Mouse (Mus musculus) kidney, adult 2 months (tissue): Measurements from ENCODE around the gene Tvp23b. TPM values are rescaled to one million over a fixed set of nuclear protein-coding genes. Genes with fewer than 3 reads are reported as not detected.

Source experiments
- DNase-seq: peaks from one replicate; pipeline ENCODE4 v3.0.0; 2021
- H3K27ac ChIP-seq: fragments of 200-500 bp; 2 replicates; pipeline ENCODE4 v1.5.1; 2012; ENCODE audit warnings: low read depth, low read length, control low read depth, inconsistent platforms; ENCODE audit not compliant: insufficient read depth
- H3K27me3 ChIP-seq: fragments of 200-500 bp; replicated peaks from 2 replicates; pipeline ENCODE4 v1.6.1; 2012; ENCODE audit warnings: mild to moderate bottlenecking, moderate library complexity, low read length, inconsistent platforms; ENCODE audit not compliant: control insufficient read depth, insufficient read depth
- H3K36me3 ChIP-seq: fragments of 200-500 bp; 2 replicates; pipeline ENCODE4 v1.6.1; 2012; ENCODE audit warnings: mild to moderate bottlenecking, moderate library complexity, low read length, inconsistent platforms; ENCODE audit not compliant: control insufficient read depth, insufficient read depth
- H3K4me1 ChIP-seq: fragments of 200-500 bp; 2 replicates; pipeline ENCODE4 v1.6.1; 2011; ENCODE audit warnings: low read length; ENCODE audit not compliant: control insufficient read depth, insufficient read depth
- H3K4me3 ChIP-seq: fragments of 200-500 bp; 2 replicates; pipeline ENCODE4 v1.5.1; 2011; ENCODE audit warnings: mild to moderate bottlenecking, low read depth, low read length, control low read depth; ENCODE audit not compliant: insufficient read depth
- CTCF ChIP-seq: fragments of 200-500 bp; conservative IDR thresholded peaks from 2 replicates; pipeline ENCODE4 v1.5.1; 2011; ENCODE audit warnings: low read depth, mild to moderate bottlenecking, control low read depth, low read length, moderate library complexity, mixed read lengths; ENCODE audit not compliant: insufficient read depth, insufficient read length
- POLR2A ChIP-seq: fragments of 200-500 bp; IDR thresholded peaks from one replicate; pipeline ENCODE4 v1.6.1; 2011; ENCODE audit warnings: low read depth, low read length, control low read depth
- WGBS: fragments of 180-500 bp; shearing (Covaris S2); methylation state at CpG from one replicate; pipeline ENCODE4 v1.1.7; 2018; 5-methylcytosine and 5-hydroxymethylcytosine counted together
- polyA plus RNA-seq: library from polyadenylated mRNA; depleted of rRNA; stranded (reverse); fragments of >200 nt; gene quantifications from 2 replicates; pipeline ENCODE4 v1.2.3, GENCODE M21; 2012; rRNA removed

Tvp23b gene
- 21.3 and 26.1 TPM in 2 replicates for polyA plus RNA-seq

DNA sequence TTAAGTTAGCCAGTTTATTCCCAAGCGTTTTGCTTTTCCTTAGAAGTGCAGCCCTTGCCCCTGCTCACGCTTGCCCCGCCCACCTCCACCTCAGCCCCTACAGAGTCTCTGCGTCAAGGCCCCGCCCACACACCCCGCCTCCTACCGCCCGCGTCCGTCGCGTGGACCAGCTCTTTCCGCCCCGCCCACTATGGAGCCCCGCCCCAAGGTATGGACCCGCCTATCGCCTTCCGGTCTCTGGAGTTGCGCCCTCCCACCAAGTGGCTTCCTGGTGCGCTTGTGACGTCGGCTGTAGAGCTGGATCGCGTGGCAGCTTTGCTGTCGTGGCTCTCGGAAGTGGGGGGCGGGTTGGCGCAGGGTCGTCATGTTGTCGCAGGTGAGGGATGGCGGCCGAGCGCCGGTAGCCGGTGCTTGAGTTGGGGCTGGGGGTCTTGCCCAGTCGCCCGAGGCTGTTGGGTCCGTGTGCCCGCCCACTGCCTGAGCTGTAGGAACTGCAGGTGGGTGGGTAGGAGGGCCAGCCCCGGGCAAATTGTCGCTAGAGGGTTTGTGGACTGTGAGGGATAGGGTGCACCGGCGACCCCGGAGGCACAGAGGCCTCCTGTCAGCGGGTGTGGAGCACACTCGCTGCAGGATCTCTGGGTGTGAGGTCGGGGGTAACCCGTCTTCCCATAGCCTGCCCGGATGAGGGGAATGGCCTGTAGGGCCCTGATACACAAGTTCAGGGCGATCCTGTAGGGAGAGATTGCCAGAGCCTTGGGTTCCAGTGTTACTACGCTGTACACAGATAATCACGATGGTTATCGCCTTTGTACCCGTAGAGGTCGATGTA is at the start of gene Tvp23b:
Gene Tvp23b, plus strand, starts transcription at position 236 of the 829 bp plus-strand sequence.
- peaks cover 5% of the 10 kb centered on the region; the same call in 1 of the 2 replicates for H3K4me1 ChIP-seq
- under 1% methylated on average over 55 of the region's 55 CpGs for WGBS
- TF ChIP-seq CTCF (no peak), POLR2A (peak; percentile 60)

DNA sequence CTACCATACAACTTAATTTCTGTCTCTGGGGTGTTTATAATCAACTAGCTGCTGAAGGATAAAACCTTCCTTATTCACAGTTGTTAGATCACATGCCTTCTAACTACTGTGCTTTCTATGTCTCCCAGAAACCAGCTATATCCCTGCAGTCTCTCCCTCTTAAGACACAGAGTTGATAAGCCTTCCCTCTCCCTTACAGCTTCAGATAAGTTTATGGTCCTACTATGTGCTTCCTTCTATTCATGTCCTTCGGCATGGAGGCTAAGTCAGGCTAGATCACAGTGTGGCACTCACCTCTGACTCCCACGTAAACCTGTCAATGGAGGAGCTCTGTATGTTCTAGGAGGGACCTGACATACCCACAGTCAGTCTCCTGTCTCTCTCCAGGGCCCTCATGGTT is 48.9 kb upstream of the Tvp23b start:
- TF ChIP-seq CTCF, result no peak
- TF ChIP-seq POLR2A, result no peak
- 97% methylated on average over 2 of the region's 2 CpGs for WGBS
- DNase-seq, result no peak
- Histone ChIP-seq H3K4me1 (peaks cover 13% of the 10 kb centered on the region; the same call in 1 of the 2 replicates), H3K4me3 (no peak overlapping the region), H3K36me3 (no peaks in the 10 kb centered on the region), H3K27me3 (no peaks in the 10 kb centered on the region), H3K27ac (no peak overlapping the region)

More for the DNA sequence above, at the start of gene Tvp23b:
- Histone ChIP-seq H3K27ac (peak within 1 kb of the TSS; percentile 68), H3K27me3 (no peaks in the 10 kb centered on the region), H3K4me3 (peak within 1 kb of the TSS; percentile 74), H3K36me3 (no peaks in the 10 kb centered on the region; the same call in 1 of the 2 replicates)
- DNase-seq, result peak; percentile 99

DNA sequence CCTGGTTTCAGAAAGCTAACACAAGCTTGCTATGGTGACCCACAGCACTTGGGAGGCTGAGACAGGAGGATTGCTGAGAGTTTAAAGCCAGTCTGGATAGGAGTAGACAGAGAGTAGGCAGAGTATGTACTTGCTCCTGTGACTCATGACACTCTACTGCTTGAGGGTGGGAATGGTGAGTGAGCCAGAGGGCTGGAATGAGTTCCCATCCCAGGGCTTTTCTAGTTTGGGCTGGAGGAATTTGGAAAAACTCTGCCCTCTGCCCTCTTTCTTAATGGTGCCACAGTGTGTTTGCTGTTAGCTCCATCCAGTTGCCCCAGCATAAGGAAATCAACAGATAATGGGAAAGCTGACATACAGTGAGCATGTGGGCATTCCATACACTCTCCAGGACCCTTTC is 47.3 kb upstream of the Tvp23b start:
- TF ChIP-seq CTCF (no peak), POLR2A (no peak)
- H3K27me3 ChIP-seq, result no peaks in the 10 kb centered on the region
- H3K27ac ChIP-seq, result no peak overlapping the region
- no peak for DNase-seq
- no peak overlapping the region for H3K4me3 ChIP-seq
- no peaks in the 10 kb centered on the region for H3K36me3 ChIP-seq
- H3K4me1 ChIP-seq, result peaks cover 2% of the 10 kb centered on the region; the same call in 1 of the 2 replicates

DNA sequence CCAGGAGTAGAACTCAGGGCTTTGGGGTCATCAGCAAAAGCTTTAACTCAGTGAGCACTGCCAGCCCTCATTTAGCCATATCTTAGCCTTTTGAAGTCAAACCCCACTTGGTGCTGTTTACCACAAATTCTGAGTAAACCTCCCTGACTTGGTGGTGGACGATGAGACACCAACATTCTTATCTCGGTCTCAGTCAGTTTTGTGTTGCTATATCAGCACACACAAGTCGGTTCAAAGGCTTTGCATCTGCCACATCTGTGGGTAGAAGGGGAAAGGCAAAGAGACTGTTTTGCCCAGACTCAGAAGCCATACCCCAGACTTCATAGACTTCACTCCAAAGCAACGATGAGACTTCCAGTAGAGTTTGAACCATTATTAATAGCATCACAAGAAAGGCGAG is 34.7 kb upstream of the Tvp23b start:
- no peaks in the 10 kb centered on the region; the same call in 1 of the 2 replicates for H3K36me3 ChIP-seq
- 89% methylated on average over 5 of the region's 5 CpGs for WGBS
- no peak overlapping the region for H3K4me3 ChIP-seq
- H3K27ac ChIP-seq, result no peak overlapping the region
- TF ChIP-seq POLR2A (no peak), CTCF (no peak)
- no peaks in the 10 kb centered on the region; the same call in 1 of the 2 replicates for H3K27me3 ChIP-seq
- no peak for DNase-seq
- no peaks in the 10 kb centered on the region for H3K4me1 ChIP-seq

DNA sequence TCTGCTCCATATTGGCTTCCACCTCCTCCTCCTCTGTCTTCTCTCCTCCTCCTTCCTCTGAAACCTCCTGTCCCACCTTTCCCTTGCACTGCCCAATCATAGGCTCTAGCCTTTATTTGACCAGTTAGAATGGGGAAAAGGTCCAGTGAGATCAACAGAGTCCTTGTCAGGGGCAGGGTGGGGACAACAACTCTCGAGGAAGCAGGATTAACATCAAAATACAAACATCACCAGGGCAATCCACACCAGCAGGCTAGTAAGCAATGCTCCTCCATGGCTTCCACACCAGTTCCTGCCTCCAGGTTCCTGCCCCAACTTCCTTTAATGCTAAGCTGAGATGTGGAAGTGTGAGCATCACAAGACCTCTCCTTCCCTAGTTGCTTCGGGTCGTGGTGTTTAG is 33.5 kb upstream of the Tvp23b start:
- WGBS, result 66% methylated on average over 3 of the region's 3 CpGs
- no peak for TF ChIP-seq POLR2A
- no peak for TF ChIP-seq CTCF
- H3K27ac ChIP-seq, result no peak overlapping the region
- no peaks in the 10 kb centered on the region; the same call in 1 of the 2 replicates for H3K27me3 ChIP-seq
- no peaks in the 10 kb centered on the region for H3K4me1 ChIP-seq
- no peaks in the 10 kb centered on the region; the same call in 1 of the 2 replicates for H3K36me3 ChIP-seq
- no peak for DNase-seq
- no peak overlapping the region for H3K4me3 ChIP-seq

DNA sequence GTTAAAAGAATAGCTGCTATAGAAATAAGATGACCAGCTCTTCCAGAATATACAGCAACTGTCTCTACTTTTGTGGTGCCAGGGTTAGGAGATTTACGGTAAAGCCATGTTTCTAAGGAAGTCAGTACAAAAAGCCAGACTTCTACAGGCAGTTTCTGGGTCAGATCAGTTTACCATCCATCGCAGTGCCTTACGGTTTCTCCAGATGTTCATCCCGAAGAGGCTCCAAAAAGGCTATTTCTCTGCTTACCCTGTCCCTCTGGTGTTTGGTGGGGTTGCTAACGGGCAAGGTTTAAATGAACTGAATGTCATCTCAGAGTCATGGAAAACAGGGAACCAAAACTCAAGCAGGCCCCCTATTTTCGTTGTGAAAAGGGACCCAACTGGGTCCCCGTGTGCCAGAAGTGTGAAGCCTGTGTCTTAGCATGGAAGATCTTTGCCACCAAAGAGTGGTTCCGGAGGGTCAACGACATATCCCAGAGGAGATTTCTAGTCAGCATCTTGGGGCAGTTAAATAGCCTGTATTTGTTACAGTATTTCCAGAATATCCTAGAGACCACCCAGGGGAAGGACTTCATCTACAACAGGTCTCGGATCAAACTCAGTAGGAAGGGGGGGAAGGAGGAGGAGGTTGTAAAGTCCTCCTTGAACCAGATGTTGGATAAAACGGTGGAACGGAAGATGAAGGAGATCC is 32.1 kb upstream of the Tvp23b start, which contains the start of gene Fbxw10:
Gene Fbxw10, plus strand, starts transcription at position 109 of the 694 bp plus-strand sequence.
- Histone ChIP-seq H3K27ac (no peak within 1 kb of the TSS), H3K4me1 (no peaks in the 10 kb centered on the region), H3K36me3 (no peaks in the 10 kb centered on the region; the same call in 1 of the 2 replicates), H3K4me3 (peak within 1 kb of the TSS; percentile 30; the same call in 1 of the 2 replicates), H3K27me3 (no peaks in the 10 kb centered on the region; the same call in 1 of the 2 replicates)
- 24% methylated on average over 12 of the region's 12 CpGs for WGBS
- peak; percentile 51 for DNase-seq
- TF ChIP-seq POLR2A, result no peak
- no peak for TF ChIP-seq CTCF
